Mouse (Mus musculus): ENCODE measurements around the gene Gramd4. TPM values are rescaled to one million over a fixed set of nuclear protein-coding genes. Genes with fewer than 3 reads are reported as not detected.

Gramd4 gene
- total RNA-seq (2015; ENCODE audit: low replicate concordance), result 3.3 and 7.3 TPM in 2 replicates
- total RNA-seq (2017; ENCODE audit: low replicate concordance), result 8.4 and 11.0 TPM in 2 replicates

DNA sequence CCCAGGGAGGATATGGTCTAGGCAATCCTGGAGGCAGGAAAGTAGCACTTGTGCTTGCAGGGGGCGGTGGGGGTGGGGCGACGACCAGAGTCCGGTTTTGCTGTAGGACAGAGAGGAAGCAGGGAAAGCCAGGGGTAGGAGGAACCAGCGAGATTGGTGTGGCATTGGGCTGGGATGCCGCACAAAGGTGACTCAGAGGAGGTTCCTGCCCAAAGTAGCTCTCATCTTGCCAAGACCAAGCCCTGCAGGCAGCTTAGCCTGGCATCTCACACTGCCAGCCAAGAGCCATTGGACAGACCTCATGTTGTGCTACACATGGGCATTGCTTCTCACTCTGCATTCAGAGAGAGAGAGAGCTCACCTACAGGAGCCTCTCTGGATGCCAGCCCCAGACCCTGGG is at the start of gene Gramd4:
Gene Gramd4, plus strand, starts transcription at position 283 of the 400 bp plus-strand sequence.
- ATAC-seq (replicated peaks; ENCODE audit: low FRiP score, poor library complexity, severe bottlenecking), result no peak

DNA sequence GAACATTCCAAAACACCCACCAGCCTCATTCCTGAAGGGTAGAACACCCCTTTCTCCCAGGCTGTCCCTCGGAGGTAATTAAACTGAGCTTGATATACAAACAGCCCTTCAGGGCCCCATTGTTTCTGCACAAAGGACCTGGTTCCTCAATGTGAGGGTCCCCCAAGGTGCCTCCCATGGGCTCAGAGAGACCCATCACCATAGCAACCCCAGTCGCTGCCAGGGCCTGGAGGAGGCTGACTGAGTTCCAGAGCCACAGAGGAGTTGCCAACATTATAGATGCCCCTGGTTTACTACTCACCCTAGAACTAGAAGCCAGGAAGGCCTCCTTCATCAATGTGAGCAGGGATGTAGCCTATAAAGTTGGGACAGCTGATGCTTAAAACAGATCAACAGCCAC is 44.4 kb upstream of the Gramd4 start:
- ATAC-seq (replicated peaks; ENCODE audit: low FRiP score, poor library complexity, severe bottlenecking), result no peak

DNA sequence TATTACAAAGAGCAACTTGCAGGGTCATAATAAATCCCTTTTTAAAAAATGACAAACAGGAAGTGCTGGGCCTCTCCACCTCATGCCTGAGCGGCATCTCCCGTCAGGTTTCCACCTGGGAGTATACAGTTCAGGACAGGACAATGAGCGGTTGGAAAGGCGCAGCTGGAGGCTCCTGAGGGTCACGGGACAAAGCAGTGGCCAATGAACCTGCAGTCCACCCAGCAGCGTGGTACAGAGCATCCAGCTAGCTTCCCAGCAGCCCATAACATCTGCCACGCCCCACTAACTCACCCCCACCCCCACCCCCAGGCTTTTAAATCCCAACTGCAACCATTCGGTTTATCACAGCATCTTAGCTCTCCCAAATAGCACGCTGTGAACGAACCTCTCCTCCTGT is 43.8 kb upstream of the Gramd4 start:
- ATAC-seq (replicated peaks; ENCODE audit: low FRiP score, poor library complexity, severe bottlenecking), result no peak

DNA sequence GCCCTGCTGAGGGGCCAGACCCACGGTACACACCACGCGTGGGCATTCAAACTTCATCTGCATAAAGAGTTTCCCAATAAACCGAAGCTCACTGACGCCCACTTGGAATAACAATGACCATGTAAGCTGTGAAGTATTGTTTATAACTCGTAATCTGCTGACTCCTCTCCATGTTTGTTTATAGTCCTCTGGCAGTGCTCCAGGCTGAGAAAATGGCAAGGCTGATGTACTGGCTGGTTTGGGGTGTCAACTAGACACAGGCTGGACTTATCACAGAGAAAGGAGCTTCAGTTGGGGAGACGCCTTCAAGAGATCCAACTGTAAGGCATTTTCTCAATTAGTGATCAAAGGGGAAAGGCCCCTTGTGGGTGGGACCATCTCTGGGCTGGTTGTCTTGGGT is 42.5 kb upstream of the Gramd4 start:
- ATAC-seq (replicated peaks; ENCODE audit: low FRiP score, poor library complexity, severe bottlenecking), result 0 out of 2 replicates have a peak, but pooled peaks have one; percentile 33

DNA sequence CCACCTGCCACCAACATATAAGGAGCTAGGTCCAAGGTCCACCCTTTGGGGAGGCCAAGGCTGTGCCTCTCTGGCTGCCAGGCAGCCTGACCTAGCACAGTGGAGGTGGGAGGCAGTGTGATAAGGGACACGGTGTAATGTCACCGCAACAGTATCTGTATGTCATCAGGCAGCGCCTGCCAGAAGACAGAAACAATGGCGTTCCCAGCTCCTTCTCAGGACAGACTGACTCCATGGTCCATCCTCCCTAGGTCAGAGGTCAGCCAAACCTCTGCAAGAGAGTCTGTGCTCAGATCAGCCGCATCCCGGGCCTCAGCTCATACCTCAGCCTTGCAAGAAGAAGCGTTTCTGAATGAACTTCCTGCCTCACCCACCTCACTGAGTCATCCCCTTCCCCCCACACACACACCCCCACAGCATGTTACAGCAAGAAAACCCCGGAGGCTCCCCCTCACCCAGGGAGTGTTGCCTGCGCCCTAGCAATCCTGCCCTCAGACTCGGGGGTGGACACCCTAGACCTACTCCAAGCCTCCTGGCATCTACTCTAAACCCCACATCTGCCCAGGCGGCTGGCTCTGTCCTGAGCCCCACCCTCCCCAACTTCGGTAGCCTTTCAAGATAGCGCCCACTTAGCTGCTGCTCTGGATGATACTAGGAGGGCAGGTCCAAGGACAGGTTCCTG is 41.5 kb upstream of the Gramd4 start:
- peak; percentile 80 for ATAC-seq (replicated peaks; ENCODE audit: low FRiP score, poor library complexity, severe bottlenecking)

DNA sequence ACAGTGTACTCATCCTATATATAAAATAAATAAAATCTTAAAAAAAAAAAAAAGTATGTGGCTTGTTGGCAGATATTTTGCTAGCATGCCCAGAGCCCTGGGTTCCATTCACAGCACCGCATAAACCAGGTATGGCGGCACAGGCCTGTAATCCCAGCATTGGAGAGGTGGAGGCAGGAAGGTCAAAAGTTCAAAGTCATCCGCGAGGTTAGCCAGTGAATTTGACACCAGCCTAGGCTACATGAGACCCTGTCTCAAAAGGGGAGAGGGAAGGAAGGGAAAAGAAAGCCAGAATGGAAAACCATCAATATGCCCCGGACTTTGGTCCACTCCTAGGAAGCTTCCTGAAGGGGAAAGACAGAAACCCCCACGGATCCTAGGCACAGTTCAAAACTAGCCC is 40.2 kb upstream of the Gramd4 start:
- no peak for ATAC-seq (replicated peaks; ENCODE audit: low FRiP score, poor library complexity, severe bottlenecking)

DNA sequence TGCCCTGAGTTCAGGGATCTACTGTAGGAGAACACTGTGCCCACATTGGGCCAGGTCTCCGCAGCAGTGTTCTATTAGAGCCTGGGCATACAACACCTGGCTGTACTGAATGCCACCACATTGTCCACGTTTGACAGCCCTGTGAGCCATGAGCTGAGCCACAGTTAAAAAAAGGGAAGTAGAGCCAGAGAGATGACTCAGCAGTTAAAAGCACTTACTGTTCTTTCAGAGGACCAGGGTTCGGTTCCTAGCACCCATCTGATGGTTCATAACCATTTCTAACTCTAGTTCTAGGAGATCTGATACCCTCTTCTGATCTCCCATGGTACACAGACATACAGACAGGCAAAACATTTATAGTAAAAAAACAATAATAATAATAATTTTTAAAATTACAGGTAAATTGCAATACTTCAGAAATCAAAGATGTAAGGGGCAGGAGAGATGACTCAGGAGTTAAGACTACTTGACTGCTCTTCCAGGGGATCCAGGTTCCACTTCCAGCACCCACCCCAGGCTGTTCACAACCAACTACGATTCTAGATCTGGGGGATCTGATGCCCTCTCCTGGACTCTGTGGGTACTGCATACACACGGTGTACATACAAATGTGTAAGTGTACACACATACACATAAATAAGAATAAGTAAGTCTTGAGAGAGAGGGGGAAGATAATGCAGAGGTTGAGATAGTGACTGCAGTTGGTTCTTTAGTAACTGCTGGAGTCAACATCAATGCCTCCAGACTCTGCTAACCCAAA is 38.6 kb upstream of the Gramd4 start:
- ATAC-seq (replicated peaks; ENCODE audit: low FRiP score, poor library complexity, severe bottlenecking), result no peak

DNA sequence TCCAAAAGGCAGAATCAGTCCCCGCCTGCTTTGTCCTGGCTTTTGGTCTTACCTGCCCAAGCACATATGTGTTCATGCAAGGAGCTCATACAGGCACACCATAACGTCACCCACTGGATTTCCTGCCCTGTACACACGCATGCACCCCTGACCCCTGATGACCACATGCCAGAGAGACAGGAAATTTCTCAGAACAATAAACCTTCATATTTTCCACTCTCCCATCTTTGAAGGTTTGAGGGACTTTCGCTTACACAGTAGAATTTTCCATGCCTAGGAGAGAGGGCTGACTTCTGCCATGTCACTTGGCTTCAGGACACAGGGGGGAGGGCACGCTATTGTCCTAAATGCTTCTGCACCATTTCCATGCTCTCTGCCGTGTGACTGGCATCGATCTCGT is 37.5 kb upstream of the Gramd4 start:
- no peak for ATAC-seq (replicated peaks; ENCODE audit: low FRiP score, poor library complexity, severe bottlenecking)

DNA sequence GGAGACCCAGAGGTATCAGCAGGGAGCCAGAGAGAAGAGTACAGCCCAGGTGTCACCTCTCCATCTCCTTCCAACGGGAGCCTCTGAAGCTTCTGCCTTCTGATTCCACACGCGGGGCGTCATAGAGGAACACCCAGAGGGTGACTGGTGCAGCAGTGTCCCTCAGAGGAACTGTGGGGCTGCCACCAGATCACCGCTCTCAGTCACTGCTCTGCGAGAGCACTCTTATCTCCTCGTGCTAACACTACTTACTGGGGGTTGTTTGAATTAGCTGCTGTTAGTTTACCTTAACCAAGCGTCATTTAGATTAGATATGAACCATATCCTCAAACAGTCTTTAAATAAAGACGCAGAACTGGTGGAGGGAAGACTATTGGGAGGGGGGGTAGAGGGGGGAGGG is 36.2 kb upstream of the Gramd4 start:
- ATAC-seq (replicated peaks; ENCODE audit: low FRiP score, poor library complexity, severe bottlenecking), result no peak

DNA sequence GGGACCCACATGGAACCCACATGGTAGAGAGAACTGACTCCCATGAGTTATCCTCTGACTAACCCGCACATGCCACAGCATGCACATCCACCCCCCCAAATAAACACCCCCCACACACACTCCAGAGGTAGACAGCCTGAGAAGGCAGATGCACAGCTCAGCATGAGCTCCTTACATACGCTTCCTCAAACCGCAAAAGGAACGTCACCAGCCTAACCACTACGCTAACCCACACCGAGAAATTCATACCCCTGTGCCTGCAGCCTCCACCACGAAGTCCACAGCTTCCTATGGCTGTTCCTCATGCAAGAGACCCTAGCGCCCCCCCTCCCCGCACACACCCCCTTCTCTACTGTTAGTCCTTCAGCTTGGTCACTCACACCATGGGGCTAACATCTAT is 35.5 kb upstream of the Gramd4 start:
- no peak for ATAC-seq (replicated peaks; ENCODE audit: low FRiP score, poor library complexity, severe bottlenecking)

DNA sequence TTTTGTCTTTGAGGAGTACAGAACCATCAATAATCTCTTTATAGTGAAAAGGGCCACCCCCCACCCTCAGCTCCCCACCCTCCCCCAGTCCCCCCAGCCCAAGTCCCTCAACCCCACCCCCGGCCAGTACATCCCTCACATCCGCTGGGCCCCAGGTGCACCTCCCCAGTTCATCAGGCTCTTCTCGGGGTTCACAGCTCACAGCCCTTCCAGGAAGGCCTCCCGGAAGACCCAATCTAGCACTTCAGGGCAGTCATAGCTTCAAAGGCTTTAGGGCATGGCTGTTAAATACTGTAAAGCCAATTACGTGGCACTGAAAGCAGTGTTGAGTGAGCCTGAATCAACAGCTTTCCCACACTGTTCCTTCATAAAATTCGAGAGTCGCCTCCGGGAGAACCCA is 29.6 kb upstream of the Gramd4 start:
- ATAC-seq (replicated peaks; ENCODE audit: low FRiP score, poor library complexity, severe bottlenecking), result no peak

DNA sequence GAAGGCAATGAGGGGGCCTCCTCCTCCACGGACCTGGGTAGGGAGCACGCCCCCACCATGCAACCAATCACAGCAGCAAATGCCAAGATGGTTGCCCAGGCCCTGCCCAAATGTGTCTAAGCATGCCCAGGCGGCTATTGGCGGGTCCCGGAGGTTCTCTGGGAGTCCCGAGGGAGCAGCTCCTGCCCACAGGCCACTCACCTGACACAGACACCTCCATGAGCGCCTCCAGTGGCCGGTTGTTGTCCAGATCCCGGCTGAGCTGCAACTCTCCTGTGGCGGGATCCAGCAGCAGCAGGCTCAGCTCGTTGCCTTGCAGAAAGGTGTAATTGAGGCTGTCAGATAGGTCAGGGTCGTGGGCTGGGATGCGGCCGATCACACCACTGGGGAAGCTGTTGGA is 27.5 kb upstream of the Gramd4 start:
- no peak for ATAC-seq (replicated peaks; ENCODE audit: low FRiP score, poor library complexity, severe bottlenecking)

DNA sequence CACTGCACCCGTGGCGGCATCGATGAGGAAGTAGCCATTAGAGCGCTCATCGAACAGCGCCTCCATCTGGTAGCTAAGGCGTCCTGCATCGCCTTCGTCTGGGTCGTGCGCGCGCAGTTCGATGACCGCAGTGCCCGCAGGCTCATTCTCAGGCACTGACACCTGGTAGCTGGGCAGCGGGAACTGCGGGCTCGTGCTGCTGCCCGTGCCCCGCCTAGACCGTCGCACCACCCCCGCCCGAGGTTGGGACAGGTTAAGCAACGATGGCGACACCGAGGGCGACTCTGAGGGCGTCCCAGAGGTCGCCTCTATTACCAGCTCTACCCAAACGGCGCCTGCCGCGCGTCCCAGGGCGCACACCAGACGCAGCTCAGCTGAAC is 24.7 kb upstream of the Gramd4 start:
- no peak for ATAC-seq (replicated peaks; ENCODE audit: low FRiP score, poor library complexity, severe bottlenecking)

DNA sequence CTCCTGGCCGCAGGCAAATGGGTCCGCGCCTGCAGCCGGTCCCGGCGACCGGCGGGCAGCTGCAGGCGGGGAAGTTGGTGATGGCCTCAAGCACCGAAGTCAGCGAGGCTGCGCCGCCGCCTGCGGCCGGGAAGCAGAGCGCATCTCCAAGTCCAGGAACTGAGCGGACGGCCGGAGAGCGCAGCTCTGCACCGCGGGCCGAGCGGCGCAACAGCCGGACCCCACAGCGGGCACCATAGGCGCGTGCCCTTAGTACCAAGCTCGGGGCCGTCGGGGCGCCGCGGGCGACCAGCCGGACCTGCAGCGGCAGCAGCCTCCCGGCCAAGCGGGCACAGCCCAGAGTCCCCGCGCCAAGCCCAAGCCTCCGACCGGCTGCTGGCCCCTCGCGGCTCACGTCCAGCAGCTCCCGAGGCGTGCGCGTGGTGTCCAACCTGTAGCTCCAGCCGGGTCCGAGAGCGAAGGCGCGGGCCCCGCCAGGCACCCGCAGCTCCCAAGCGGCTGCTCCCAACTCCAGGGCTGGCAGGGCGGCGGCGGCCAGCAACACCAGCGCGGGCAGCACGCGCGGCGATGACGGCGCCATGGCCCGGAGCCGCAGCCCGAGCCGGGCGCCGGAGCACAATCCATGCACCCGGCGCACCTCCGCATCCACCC is 24.2 kb upstream of the Gramd4 start, which contains the start of gene Celsr1:
Gene Celsr1, minus strand, starts transcription at position 587 of the 651 bp plus-strand sequence.
- no peak for ATAC-seq (replicated peaks; ENCODE audit: low FRiP score, poor library complexity, severe bottlenecking)

DNA sequence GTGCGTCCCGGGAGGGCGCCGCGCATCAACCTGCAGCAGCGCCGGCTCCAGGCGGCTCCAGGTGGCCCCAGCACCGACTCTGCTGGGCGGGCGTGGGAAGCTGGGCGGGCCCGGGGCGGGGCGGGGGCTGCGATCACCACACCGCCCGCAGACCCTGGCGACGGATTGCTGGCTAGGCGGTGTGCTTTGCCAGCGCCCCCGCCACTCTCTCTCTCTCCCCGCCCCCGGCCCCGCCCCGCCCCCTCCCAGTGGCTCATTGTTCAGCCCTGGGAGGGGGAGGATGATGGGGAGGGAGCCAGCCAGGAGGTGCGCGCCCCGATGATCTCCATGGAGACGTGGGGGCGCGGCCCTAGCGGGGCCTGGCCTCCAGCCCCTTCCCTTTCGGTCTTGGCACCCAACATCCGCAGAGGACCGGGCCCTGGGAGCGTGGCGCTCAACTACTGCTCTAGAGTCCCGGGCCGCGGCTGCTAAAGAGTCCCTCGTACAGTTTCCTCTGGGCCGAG is 23.4 kb upstream of the Gramd4 start:
- no peak for ATAC-seq (replicated peaks; ENCODE audit: low FRiP score, poor library complexity, severe bottlenecking)

DNA sequence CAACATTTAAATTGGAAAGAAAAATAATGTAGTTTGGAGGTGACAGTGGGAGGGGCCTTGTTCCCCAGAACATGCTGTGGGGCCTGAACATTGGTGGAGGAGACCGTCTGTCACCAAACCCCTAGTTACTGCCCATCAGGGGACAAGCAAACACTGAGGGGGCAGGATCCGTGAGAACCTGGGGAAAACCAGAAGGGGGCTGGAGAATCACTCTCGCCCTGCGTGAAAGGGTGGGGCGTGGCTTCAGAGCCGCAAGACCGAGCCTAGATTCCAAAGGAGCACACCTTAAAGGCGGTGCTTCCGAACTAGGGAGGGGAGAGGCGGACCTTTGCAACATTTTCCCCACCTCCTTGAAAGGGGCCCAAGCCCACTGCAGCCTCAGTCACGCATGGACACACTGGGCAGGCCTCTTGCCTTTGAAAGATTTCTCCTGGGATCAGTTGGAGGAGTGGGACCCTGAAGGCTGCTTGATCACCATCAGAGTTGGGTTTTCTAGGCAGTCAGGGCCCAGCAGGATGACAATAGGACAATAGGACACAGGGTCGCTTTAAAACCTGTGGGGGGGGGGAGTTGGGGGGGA is 22.6 kb upstream of the Gramd4 start:
- ATAC-seq (replicated peaks; ENCODE audit: low FRiP score, poor library complexity, severe bottlenecking), result no peak

DNA sequence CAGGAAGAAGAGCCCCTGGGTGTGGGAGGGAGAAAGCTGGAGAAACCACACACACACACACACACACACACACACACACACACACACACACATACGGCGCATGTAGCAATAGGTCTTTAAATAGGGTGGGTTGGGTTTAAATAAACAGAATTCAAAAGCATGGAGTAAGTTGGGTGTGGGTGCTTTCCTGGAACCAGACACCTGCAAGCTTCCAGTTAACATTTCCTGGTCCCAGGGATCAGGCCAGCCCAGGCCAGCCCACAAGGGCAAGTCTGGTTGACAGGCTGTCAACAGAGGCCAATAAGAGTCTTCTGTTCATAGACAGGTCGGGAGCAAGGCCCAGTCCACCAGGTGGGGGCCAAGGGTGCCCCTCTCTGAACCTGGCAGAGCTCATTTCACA is 21.6 kb upstream of the Gramd4 start:
- no peak for ATAC-seq (replicated peaks; ENCODE audit: low FRiP score, poor library complexity, severe bottlenecking)

DNA sequence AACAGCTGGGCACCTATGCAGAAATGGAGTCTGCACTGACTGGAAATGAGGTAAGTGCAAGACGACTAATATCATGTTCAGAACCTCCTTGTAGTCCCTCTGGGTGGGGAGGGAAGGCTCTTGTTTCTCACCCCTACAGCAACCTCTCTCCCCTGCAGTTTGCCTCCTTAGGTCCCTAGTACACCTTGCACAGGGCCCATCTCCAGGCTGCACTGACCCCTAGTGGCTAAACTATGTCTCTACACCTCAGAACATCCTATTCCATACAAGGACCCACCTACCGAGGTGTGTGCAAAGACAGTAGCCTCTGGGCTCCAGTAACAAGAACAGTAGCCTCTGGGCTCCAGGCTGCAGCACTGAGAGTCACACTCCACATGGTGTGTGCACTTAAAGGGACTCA is 18.7 kb upstream of the Gramd4 start:
- ATAC-seq (replicated peaks; ENCODE audit: low FRiP score, poor library complexity, severe bottlenecking), result peak; percentile 85

DNA sequence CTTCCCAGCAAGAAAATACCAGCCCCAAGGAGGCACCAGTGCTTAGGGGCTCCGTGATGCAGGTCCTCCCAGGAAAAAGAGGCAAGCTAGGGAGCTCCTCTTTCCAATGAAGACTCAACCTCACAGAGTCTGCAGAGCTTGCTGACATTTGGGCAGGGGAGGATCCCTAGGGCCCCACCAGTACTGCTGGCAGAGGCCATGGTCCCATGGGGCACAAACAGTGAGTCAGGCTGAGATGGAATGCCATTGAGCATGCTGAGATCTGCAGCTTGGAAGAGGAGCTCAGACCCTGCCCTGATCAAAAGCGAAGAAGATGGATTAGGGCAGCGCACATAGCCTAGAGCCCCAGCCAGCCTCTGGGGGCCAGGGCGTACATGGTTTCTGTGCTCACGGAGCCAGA is 16.1 kb upstream of the Gramd4 start:
- no peak for ATAC-seq (replicated peaks; ENCODE audit: low FRiP score, poor library complexity, severe bottlenecking)

DNA sequence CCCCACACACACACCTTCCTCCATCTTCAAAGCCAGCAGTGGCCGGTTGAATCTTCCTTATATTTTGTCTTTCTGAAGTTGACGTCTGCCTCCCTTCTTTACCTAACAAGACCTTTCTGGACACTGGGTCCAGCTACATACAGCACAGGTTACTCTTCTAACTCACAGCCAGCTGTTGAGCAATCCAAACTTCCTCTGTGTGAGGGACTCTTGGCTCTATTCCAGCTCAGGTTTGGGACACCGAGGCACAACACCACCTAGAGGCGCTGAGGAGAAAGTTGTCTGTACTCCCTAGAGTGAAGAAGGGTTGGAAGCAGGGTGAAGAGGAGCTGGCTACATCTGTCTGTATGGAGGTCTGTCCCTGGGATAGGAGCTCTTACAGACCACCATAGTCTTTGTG is 15.1 kb upstream of the Gramd4 start:
- no peak for ATAC-seq (replicated peaks; ENCODE audit: low FRiP score, poor library complexity, severe bottlenecking)
